Mouse (Mus musculus) adrenal gland, adult 2 months (tissue): Measurements from ENCODE around the gene Ankrd31. TPM values are rescaled to one million over a fixed set of nuclear protein-coding genes. Genes with fewer than 3 reads are reported as not detected.
A peak's percentile ranks its signal among the peaks of the same experiment; 100 is the strongest.
"Not testable (repeated sequence)": the region's sequence is repeated elsewhere in the genome, so short reads cannot be mapped to it uniquely, and the experiment has no call there.

ENCODE experiments used
- DNase-seq: peaks from one replicate; pipeline ENCODE4 v3.0.0; 2021
- polyA plus RNA-seq: library from polyadenylated mRNA; depleted of rRNA; stranded (reverse); fragments of >200 nt; gene quantifications from 2 replicates; pipeline ENCODE4 v1.2.3, GENCODE M21; 2012; rRNA removed
- total RNA-seq, 2 experiments: library from RNA; stranded (reverse); gene quantifications; 2 replicates each; pipeline ENCODE4 v1.2.3; 2021

Ankrd31 gene
- total and polyA plus RNA-seq, 3 experiments = 0.17 TPM; not detected in 2

DNA sequence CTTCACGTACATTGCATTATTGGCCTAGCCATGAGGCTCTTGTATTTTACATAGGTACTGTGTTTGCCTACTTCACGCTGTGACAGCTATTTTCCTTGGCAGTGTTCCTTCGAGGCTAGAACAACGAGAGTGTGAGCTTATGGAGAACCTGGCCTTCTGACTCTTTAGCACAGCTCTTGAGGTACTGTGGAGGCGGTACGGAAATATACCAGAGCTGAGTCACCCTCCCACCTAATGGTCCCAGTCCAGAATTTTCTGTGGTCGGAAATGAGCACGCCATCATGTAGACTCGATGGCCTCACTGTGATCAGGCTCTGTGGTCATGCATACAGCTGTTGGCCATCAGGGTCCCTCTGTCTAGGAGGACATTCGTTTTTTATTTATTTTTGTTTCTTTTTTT lies 191.6 kb downstream of the Ankrd31 start:
- DNase-seq = no peak

DNA sequence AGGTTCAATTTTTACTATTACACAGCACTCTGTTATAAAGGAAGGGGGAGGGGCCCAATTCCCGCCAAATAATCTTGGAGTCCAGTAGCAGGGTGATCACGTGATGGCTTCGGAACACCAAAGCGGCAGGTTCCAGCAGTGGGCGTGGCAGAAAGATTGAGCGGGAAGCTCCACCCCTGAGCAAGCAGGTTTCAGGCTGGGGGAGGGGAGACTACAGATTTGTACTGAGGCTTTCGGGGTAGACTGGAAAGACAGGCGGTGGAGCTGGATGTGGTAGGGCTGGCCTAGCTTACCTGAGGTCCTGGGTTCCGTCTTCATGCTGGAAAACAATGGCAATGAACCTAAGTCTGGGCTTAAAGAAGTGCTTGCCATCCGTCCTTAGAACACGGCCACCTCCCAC lies 193.4 kb downstream of the Ankrd31 start:
- not testable (repeated sequence) for DNase-seq

DNA sequence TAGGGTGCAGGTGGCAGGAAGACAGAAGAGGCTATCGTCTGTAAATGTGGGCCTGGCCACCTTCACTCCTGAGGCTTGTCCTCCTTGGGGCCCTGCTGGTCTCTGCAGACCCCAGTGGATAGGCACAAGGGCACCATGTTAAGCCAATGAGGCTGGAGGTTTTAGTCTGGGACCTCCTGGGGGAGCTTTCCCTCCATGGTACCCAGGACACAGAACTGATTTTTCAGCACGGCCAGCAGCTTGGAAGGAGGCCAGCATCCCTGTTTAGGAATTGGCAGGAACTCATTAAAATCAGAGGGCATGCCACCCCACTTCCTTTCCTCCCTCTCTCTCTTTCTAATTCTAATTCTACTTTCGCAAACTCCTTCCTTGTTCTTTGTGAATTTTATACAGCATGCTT lies 195.5 kb downstream of the Ankrd31 start:
- DNase-seq = peak; percentile 10

DNA sequence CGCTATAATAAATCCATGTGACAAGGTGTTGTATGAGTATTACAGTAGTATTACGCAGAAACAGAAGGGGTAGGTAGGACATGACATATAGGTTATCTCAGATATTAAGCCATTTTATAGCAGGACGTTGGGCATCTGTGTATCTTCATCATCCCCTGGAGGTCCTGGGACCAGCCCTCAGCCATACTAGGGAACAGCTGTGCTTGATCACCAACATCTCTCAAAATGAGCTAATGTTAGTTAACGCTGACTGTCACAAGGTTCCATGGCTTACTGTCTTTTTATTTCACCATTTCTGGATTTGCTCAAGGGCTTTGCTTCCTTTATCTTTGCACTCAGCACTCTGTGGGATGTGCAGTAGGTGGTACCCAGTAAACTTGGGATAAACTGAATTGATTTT lies 197.7 kb downstream of the Ankrd31 start:
- no peak for DNase-seq

DNA sequence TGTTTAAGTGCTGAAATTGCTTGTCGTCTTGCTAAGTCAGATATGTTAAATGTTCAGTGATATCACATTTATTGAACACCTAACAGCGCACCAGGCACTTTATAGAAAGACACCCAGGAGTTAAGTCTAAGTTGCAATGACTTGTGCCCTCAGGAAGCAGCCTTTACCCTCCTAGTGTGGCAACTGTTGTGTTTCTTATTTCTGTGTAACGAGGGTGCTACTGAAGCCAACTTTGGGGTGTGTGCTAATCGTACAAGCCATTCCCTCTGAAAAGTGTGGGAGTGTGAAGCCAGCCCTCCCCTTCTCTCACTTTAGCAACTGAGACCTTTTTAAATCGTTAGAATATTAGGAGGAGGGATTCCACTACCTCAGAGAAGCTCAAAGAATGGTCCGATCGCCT lies 199.7 kb downstream of the Ankrd31 start:
- no peak for DNase-seq

DNA sequence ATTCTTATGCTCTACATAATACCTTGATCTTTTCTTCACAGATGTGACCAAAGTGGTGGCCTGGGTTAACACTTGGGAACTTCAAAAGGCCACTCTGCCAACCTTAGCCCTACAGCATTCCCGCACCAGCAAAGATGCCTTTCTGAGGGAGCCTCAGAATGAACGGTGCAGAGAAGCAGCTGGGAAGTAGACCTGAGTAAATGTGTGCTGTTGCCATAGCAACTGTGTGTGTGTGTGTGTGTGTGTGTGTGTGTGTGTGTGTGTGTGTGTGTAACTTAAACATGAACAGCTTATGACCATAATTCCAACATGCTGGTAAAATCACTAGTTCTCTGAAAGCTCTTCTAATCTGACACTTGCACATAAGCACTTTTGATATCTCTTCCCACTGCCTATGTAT lies 203.8 kb downstream of the Ankrd31 start:
- DNase-seq = no peak

DNA sequence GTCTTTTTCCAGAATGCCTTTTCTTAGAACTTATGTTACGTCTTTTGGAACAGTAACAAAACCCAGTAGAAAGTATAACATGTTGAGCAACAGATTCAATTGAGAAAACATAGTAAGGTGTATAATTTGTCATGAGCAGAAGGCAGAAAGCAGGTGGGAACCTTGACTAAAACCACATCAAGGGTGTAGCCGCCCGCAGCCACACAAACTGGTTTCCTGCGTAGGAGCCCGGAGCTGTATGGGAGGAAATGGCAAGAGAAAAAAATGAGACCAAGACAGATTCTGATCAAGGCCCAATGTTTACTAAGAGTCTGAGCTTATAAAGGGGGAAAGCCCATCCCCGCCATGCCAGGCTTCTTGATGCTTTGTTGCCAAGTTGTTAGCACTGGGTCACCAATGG lies 208.4 kb downstream of the Ankrd31 start:
- no peak for DNase-seq

Other genes with a start within 250 kb of the Ankrd31 start
- gene Polk, start 205.7 kb upstream of the Ankrd31 start, total RNA-seq = 10 to 100 TPM; 21.8 to 28.5 TPM
- 2.4 and 2.8 TPM in 2 replicates for gene Polk, start 205.7 kb upstream of the Ankrd31 start, polyA plus RNA-seq
- 10 to 100 TPM; 60.0 to 93.8 TPM for gene Col4a3bp, start 205.7 kb upstream of the Ankrd31 start, total RNA-seq
- gene Col4a3bp, start 205.7 kb upstream of the Ankrd31 start, polyA plus RNA-seq = 30.3 and 45.3 TPM in 2 replicates
- gene Hmgcr, start 77.3 kb upstream of the Ankrd31 start, total RNA-seq = 100 to 1,000 TPM in 1 of 2 experiments, 10 to 100 TPM in 1; 33.6 to 276 TPM
- gene Hmgcr, start 77.3 kb upstream of the Ankrd31 start, polyA plus RNA-seq = 16.3 and 40.0 TPM in 2 replicates
- under 1 TPM; 0.10 to 0.69 TPM for gene Gcnt4, start 176.4 kb downstream of the Ankrd31 start, total RNA-seq
- 0.11 and 0.33 TPM in 2 replicates for gene Gcnt4, start 176.4 kb downstream of the Ankrd31 start, polyA plus RNA-seq